Mouse (Mus musculus): ENCODE results near the gene Tmem206.

DNA sequence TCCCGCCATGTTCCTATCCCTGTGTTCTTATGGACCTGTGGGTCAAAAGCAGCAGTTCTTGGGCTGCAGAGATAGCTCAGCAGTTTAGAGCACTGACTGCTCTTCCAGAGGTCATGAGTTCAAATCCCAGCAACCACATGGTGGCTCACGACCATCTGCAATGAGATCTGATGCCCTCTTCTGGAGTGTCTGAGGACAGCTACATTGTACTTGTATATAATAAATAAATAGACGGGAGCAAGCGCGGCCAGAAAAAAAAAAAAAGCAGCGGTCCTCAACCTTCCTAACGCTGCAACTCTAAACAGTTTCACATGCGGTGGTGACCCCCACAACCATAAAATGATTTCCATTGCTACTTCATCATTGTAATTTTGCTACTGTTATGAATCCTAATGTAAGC lies 8.9 kb upstream of the Tmem206 start:
- TF ChIP-seq CTCF (IDR thresholded peaks at IDR 0.05; ENCODE audit: low read depth, low read length) (no peak), GATA1 (IDR thresholded peaks at IDR 0.05; ENCODE audit: borderline replicate concordance, low read length) (no peak), TAL1 (conservative IDR thresholded peaks at IDR 0.05; ENCODE audit: low read depth, low read length) (no peak)
